Mouse (Mus musculus) G1E (cell line): Measurements from ENCODE around the gene Gm20481. TPM values are rescaled to one million over a fixed set of nuclear protein-coding genes. Genes with fewer than 3 reads are reported as not detected.
A peak's percentile ranks its signal among the peaks of the same experiment; 100 is the strongest.

ENCODE experiments used
- ATAC-seq: 2 replicates; pipeline ENCODE4 v1.8.0; 2016; ENCODE audit warnings: mild to moderate bottlenecking; ENCODE audit not compliant: insufficient number of reproducible peaks, poor library complexity, low FRiP score, severe bottlenecking; ENCODE audit errors: extremely low read depth
- DNase-seq: peaks from one replicate; pipeline ENCODE4 v3.0.0; 2012; ENCODE audit warnings: low spot score
- H3K27me3 ChIP-seq: 2 replicates; pipeline ENCODE4 v1.6.1; 2012; ENCODE audit warnings: mild to moderate bottlenecking, low read length, inconsistent platforms; ENCODE audit not compliant: insufficient read depth
- H3K36me3 ChIP-seq: replicated peaks from 2 replicates; pipeline ENCODE3; 2012; ENCODE audit warnings: mild to moderate bottlenecking, inconsistent platforms
- H3K4me1 ChIP-seq: 2 replicates; pipeline ENCODE4 v1.6.1; 2012; ENCODE audit warnings: low read depth, low read length, inconsistent platforms, mixed read lengths; ENCODE audit not compliant: insufficient read depth
- H3K4me3 ChIP-seq: 2 replicates; pipeline ENCODE4 v1.5.1; 2012; ENCODE audit warnings: low read depth, mild to moderate bottlenecking, inconsistent platforms, low read length, moderate library complexity, mixed read lengths
- H3K9me3 ChIP-seq: replicated peaks from 2 replicates; pipeline ENCODE4 v1.6.1; 2012; ENCODE audit warnings: inconsistent platforms
- CTCF ChIP-seq: IDR thresholded peaks from 2 replicates; pipeline ENCODE4 v1.5.1; 2012; ENCODE audit warnings: low read depth, low read length, inconsistent platforms, mixed read lengths
- GATA1 ChIP-seq: IDR thresholded peaks from 2 replicates; pipeline ENCODE4 v1.6.1; 2012; ENCODE audit warnings: borderline replicate concordance, low read length, inconsistent platforms, mixed read lengths
- GATA2 ChIP-seq: IDR thresholded peaks from 2 replicates; pipeline ENCODE4 v1.6.1; 2012; ENCODE audit warnings: low read depth, low read length, inconsistent platforms, borderline replicate concordance
- POLR2AphosphoS5 ChIP-seq: IDR thresholded peaks from 2 replicates; pipeline ENCODE4 v1.6.1; 2012; ENCODE audit warnings: low read depth, low read length, inconsistent platforms; ENCODE audit not compliant: insufficient replicate concordance
- TAL1 ChIP-seq: conservative IDR thresholded peaks from 2 replicates; pipeline ENCODE4 v1.6.1; 2012; ENCODE audit warnings: low read depth, low read length, inconsistent platforms, mixed read lengths
- polyA plus RNA-seq: library from polyadenylated mRNA; stranded (reverse); fragments of >175 nt; gene quantifications from 2 replicates; pipeline ENCODE4 v1.2.3, GENCODE M21; 2012
- total RNA-seq, 2 experiments: library from RNA; stranded (forward) in 1 of 2; stranded (reverse) in 1 of 2; fragments of 200-1000 nt in 1 of 2; fragments of >200 nt in 1 of 2; fragmentation: Nextera tagmentation in 1 of 2; gene quantifications; 2 replicates each; pipeline ENCODE4 v1.2.3; 2014 to 2017

Gene Gm20481
- total and polyA plus RNA-seq, 3 experiments = 0.44 TPM; not detected in 2

GRCm38 (mm10) chr17:35017706-35018030 is 48.0 kb downstream of the Gm20481 start:
- no peak overlapping the region for H3K4me3 ChIP-seq
- no peak for ATAC-seq
- TF ChIP-seq GATA1 = no peak
- no peak for TF ChIP-seq GATA2
- no peak for TF ChIP-seq TAL1
- no peak for TF ChIP-seq CTCF
- 0 out of 2 replicates have a peak, but pooled peaks have one; percentile 1 for TF ChIP-seq POLR2AphosphoS5
- H3K9me3 ChIP-seq = no peaks in the 10 kb centered on the region
- DNase-seq = no peak
- H3K36me3 ChIP-seq = peaks cover 72% of the 10 kb centered on the region
- H3K4me1 ChIP-seq = peaks cover 94% of the 10 kb centered on the region
- no peaks in the 10 kb centered on the region; the same call in 1 of the 2 replicates for H3K27me3 ChIP-seq

- H3K9me3 ChIP-seq = no peaks in the 10 kb centered on the region
- H3K27me3 ChIP-seq = no peaks in the 10 kb centered on the region; the same call in 1 of the 2 replicates
- no peak overlapping the region for H3K4me3 ChIP-seq
- no peak for TF ChIP-seq TAL1
- TF ChIP-seq POLR2AphosphoS5 = no peak
- no peak for TF ChIP-seq CTCF
- TF ChIP-seq GATA2 = no peak
- TF ChIP-seq GATA1 = no peak
- ATAC-seq (no peak), DNase-seq (no peak)
- H3K36me3 ChIP-seq = peaks cover 70% of the 10 kb centered on the region
- H3K4me1 ChIP-seq = peaks cover 94% of the 10 kb centered on the region
Observed at GRCm38 (mm10) chr17:35018171-35018570, 48.5 kb downstream of the Gm20481 start.

GRCm38 (mm10) chr17:35019894-35020293 is 50.2 kb downstream of the Gm20481 start:
- H3K4me1 ChIP-seq = peaks cover 94% of the 10 kb centered on the region
- DNase-seq = no peak
- H3K36me3 ChIP-seq = peaks cover 70% of the 10 kb centered on the region
- H3K9me3 ChIP-seq = no peaks in the 10 kb centered on the region
- no peak for ATAC-seq
- TF ChIP-seq GATA1 (no peak), CTCF (no peak), TAL1 (no peak), POLR2AphosphoS5 (no peak), GATA2 (no peak)
- no peak overlapping the region for H3K4me3 ChIP-seq
- H3K27me3 ChIP-seq = no peaks in the 10 kb centered on the region; the same call in 1 of the 2 replicates

GRCm38 (mm10) chr17:35020551-35020950 is 50.8 kb downstream of the Gm20481 start:
- H3K27me3 ChIP-seq = no peaks in the 10 kb centered on the region
- H3K4me1 ChIP-seq = peaks cover 94% of the 10 kb centered on the region
- H3K4me3 ChIP-seq = no peak overlapping the region; the same call in 1 of the 2 replicates
- DNase-seq = no peak
- H3K36me3 ChIP-seq = peaks cover 68% of the 10 kb centered on the region
- no peak for TF ChIP-seq GATA1
- TF ChIP-seq POLR2AphosphoS5 = no peak
- no peak for TF ChIP-seq GATA2
- TF ChIP-seq TAL1 = no peak
- no peak for TF ChIP-seq CTCF
- ATAC-seq = no peak
- H3K9me3 ChIP-seq = no peaks in the 10 kb centered on the region

- H3K4me1 ChIP-seq = peaks cover 94% of the 10 kb centered on the region
- peak overlapping the region; percentile 68; the same call in 1 of the 2 replicates for H3K4me3 ChIP-seq
- H3K27me3 ChIP-seq = no peaks in the 10 kb centered on the region
- ATAC-seq (0 out of 2 replicates have a peak, but pooled peaks have one; percentile 12), DNase-seq (peak; percentile 69)
- H3K9me3 ChIP-seq = no peaks in the 10 kb centered on the region
- H3K36me3 ChIP-seq = peaks cover 68% of the 10 kb centered on the region
- TF ChIP-seq CTCF = peak; percentile 87
- no peak for TF ChIP-seq TAL1
Observed at GRCm38 (mm10) chr17:35021163-35021808, 51.6 kb downstream of the Gm20481 start.

Other genes with a start within 250 kb of the Gm20481 start
Only the 20 nearest of the 42 such genes appear.
- not detected in 2 replicates for gene Cfb, start 107.4 kb upstream of the Gm20481 start, total RNA-seq (2014; fragmentation: Nextera tagmentation)
- gene Cfb, start 107.4 kb upstream of the Gm20481 start, total RNA-seq (2017) = not detected in 2 replicates
- not detected in 2 replicates for gene Cfb, start 107.4 kb upstream of the Gm20481 start, polyA plus RNA-seq
- 5.4 and 6.1 TPM in 2 replicates for gene Zbtb12, start 90.4 kb upstream of the Gm20481 start, total RNA-seq (2014; fragmentation: Nextera tagmentation)
- gene Zbtb12, start 90.4 kb upstream of the Gm20481 start, total RNA-seq (2017) = 3.1 and 4.4 TPM in 2 replicates
- gene Zbtb12, start 90.4 kb upstream of the Gm20481 start, polyA plus RNA-seq = 20.4 and 22.7 TPM in 2 replicates
- gene Gm20547, start 87.9 kb upstream of the Gm20481 start, total RNA-seq (2014; fragmentation: Nextera tagmentation) = not detected in 2 replicates
- gene Gm20547, start 87.9 kb upstream of the Gm20481 start, total RNA-seq (2017) = not detected in 2 replicates
- not detected in 2 replicates for gene Gm20547, start 87.9 kb upstream of the Gm20481 start, polyA plus RNA-seq
- gene C2, start 71.6 kb upstream of the Gm20481 start, total RNA-seq (2014; fragmentation: Nextera tagmentation) = 22.2 and 25.9 TPM in 2 replicates
- gene C2, start 71.6 kb upstream of the Gm20481 start, total RNA-seq (2017) = 1.4 and 2.5 TPM in 2 replicates
- gene C2, start 71.6 kb upstream of the Gm20481 start, polyA plus RNA-seq = 1.2 and 2.3 TPM in 2 replicates
- gene Ehmt2, start 71.4 kb upstream of the Gm20481 start, total RNA-seq (2014; fragmentation: Nextera tagmentation) = 123 and 126 TPM in 2 replicates
- gene Ehmt2, start 71.4 kb upstream of the Gm20481 start, total RNA-seq (2017) = 94.4 and 108 TPM in 2 replicates
- 346 and 451 TPM in 2 replicates for gene Ehmt2, start 71.4 kb upstream of the Gm20481 start, polyA plus RNA-seq
- not detected in 2 replicates for gene Slc44a4, start 55.4 kb upstream of the Gm20481 start, total RNA-seq (2014; fragmentation: Nextera tagmentation)
- gene Slc44a4, start 55.4 kb upstream of the Gm20481 start, total RNA-seq (2017) = 0.06 TPM in 1 of 2 replicates, not detected in the other
- not detected in 2 replicates for gene Slc44a4, start 55.4 kb upstream of the Gm20481 start, polyA plus RNA-seq
- 11.6 and 12.6 TPM in 2 replicates for gene Neu1, start 38.7 kb upstream of the Gm20481 start, total RNA-seq (2014; fragmentation: Nextera tagmentation)
- 17.2 and 19.7 TPM in 2 replicates for gene Neu1, start 38.7 kb upstream of the Gm20481 start, total RNA-seq (2017)
- 9.2 and 12.0 TPM in 2 replicates for gene Neu1, start 38.7 kb upstream of the Gm20481 start, polyA plus RNA-seq
- gene Hspa1b, start 10.7 kb upstream of the Gm20481 start, total RNA-seq (2014; fragmentation: Nextera tagmentation) = 0.24 TPM in 1 of 2 replicates, not detected in the other
- gene Hspa1b, start 10.7 kb upstream of the Gm20481 start, total RNA-seq (2017) = 0.11 and 0.35 TPM in 2 replicates
- gene Hspa1b, start 10.7 kb upstream of the Gm20481 start, polyA plus RNA-seq = 0.93 and 0.94 TPM in 2 replicates
- gene Hspa1a, start 2.2 kb downstream of the Gm20481 start, total RNA-seq (2014; fragmentation: Nextera tagmentation) = not detected in 2 replicates
- gene Hspa1a, start 2.2 kb downstream of the Gm20481 start, total RNA-seq (2017) = 0.06 TPM in 1 of 2 replicates, not detected in the other
- 0.18 and 0.22 TPM in 2 replicates for gene Hspa1a, start 2.2 kb downstream of the Gm20481 start, polyA plus RNA-seq
- gene Hspa1l, start 2.8 kb downstream of the Gm20481 start, total RNA-seq (2014; fragmentation: Nextera tagmentation) = not detected in 2 replicates
- 0.05 and 0.12 TPM in 2 replicates for gene Hspa1l, start 2.8 kb downstream of the Gm20481 start, total RNA-seq (2017)
- not detected in 2 replicates for gene Hspa1l, start 2.8 kb downstream of the Gm20481 start, polyA plus RNA-seq
- 195 and 218 TPM in 2 replicates for gene Lsm2, start 11.9 kb downstream of the Gm20481 start, total RNA-seq (2014; fragmentation: Nextera tagmentation)
- 65.8 and 71.9 TPM in 2 replicates for gene Lsm2, start 11.9 kb downstream of the Gm20481 start, total RNA-seq (2017)
- 239 and 263 TPM in 2 replicates for gene Lsm2, start 11.9 kb downstream of the Gm20481 start, polyA plus RNA-seq
- 262 and 289 TPM in 2 replicates for gene Vars, start 31.1 kb downstream of the Gm20481 start, total RNA-seq (2014; fragmentation: Nextera tagmentation)
- gene Vars, start 31.1 kb downstream of the Gm20481 start, total RNA-seq (2017) = 99.3 and 130 TPM in 2 replicates
- gene Vars, start 31.1 kb downstream of the Gm20481 start, polyA plus RNA-seq = 1,339 and 1,437 TPM in 2 replicates
- 0.53 and 0.60 TPM in 2 replicates for gene Vwa7, start 46.7 kb downstream of the Gm20481 start, total RNA-seq (2014; fragmentation: Nextera tagmentation)
- 3.5 TPM in 2 replicates for gene Vwa7, start 46.7 kb downstream of the Gm20481 start, total RNA-seq (2017)
- gene Vwa7, start 46.7 kb downstream of the Gm20481 start, polyA plus RNA-seq = 1.5 TPM in 2 replicates
- 35.3 and 35.5 TPM in 2 replicates for gene Sapcd1, start 58.1 kb downstream of the Gm20481 start, total RNA-seq (2014; fragmentation: Nextera tagmentation)
- 156 and 206 TPM in 2 replicates for gene Sapcd1, start 58.1 kb downstream of the Gm20481 start, total RNA-seq (2017)
- gene Sapcd1, start 58.1 kb downstream of the Gm20481 start, polyA plus RNA-seq = 90.0 and 101 TPM in 2 replicates
- gene Msh5, start 76.8 kb downstream of the Gm20481 start, total RNA-seq (2014; fragmentation: Nextera tagmentation) = 41.7 and 45.5 TPM in 2 replicates
- gene Msh5, start 76.8 kb downstream of the Gm20481 start, total RNA-seq (2017) = 11.8 and 12.4 TPM in 2 replicates
- 11.3 and 11.5 TPM in 2 replicates for gene Msh5, start 76.8 kb downstream of the Gm20481 start, polyA plus RNA-seq
- gene Clic1, start 80.1 kb downstream of the Gm20481 start, total RNA-seq (2014; fragmentation: Nextera tagmentation) = 211 and 218 TPM in 2 replicates
- 562 and 724 TPM in 2 replicates for gene Clic1, start 80.1 kb downstream of the Gm20481 start, total RNA-seq (2017)
- 233 and 258 TPM in 2 replicates for gene Clic1, start 80.1 kb downstream of the Gm20481 start, polyA plus RNA-seq
- gene Ddah2, start 89.1 kb downstream of the Gm20481 start, total RNA-seq (2014; fragmentation: Nextera tagmentation) = 52.4 and 70.3 TPM in 2 replicates
- 179 and 180 TPM in 2 replicates for gene Ddah2, start 89.1 kb downstream of the Gm20481 start, total RNA-seq (2017)
- gene Ddah2, start 89.1 kb downstream of the Gm20481 start, polyA plus RNA-seq = 242 and 291 TPM in 2 replicates
- gene Ly6g6c, start 95.5 kb downstream of the Gm20481 start, total RNA-seq (2014; fragmentation: Nextera tagmentation) = not detected in 2 replicates
- gene Ly6g6c, start 95.5 kb downstream of the Gm20481 start, total RNA-seq (2017) = 0.16 TPM in 1 of 2 replicates, not detected in the other
- gene Ly6g6c, start 95.5 kb downstream of the Gm20481 start, polyA plus RNA-seq = not detected in 2 replicates
- not detected in 2 replicates for gene Mpig6b, start 96.3 kb downstream of the Gm20481 start, total RNA-seq (2014; fragmentation: Nextera tagmentation)
- 0.06 TPM in 1 of 2 replicates, not detected in the other for gene Mpig6b, start 96.3 kb downstream of the Gm20481 start, total RNA-seq (2017)
- gene Mpig6b, start 96.3 kb downstream of the Gm20481 start, polyA plus RNA-seq = not detected in 2 replicates
- not detected in 2 replicates for gene Ly6g6e, start 107.0 kb downstream of the Gm20481 start, total RNA-seq (2014; fragmentation: Nextera tagmentation)
- gene Ly6g6e, start 107.0 kb downstream of the Gm20481 start, total RNA-seq (2017) = not detected in 2 replicates
- 0.36 TPM in 1 of 2 replicates, not detected in the other for gene Ly6g6e, start 107.0 kb downstream of the Gm20481 start, polyA plus RNA-seq